Mouse (Mus musculus): ENCODE results near the gene Grb14. TPM values are rescaled to one million over a fixed set of nuclear protein-coding genes. Genes with fewer than 3 reads are reported as not detected.

The Grb14 gene
- polyA plus RNA-seq, 1 experiment: 16.2 TPM

DNA sequence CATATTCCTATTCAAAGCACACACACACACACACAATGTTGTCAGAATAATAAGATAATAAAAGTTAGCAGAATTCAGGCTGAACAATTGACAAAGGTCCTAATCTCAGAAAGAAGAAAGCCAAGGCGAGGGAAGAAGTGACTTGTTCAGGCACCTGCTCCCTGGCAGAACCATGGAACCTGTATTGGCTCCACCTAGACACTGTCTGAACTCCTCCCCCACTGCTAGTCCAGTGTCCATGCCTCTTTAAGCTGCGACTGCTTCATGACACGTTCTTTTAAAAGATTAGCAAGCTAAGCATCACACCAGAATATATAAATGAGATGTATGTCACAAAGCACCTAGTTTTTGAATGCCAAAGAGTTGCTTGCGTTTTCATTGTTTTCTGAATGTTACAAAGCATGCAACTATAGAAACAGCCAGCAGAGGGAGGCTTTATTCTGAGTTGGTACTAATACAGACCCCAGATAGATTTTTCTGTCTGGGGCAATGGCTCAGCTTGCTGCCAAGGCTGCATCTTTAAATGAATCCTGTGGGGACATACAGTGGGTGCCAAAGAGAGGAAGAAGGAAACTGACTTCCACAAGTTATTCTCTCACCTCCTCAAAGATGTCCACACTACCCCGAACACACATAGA, 59.4 kb downstream of the Grb14 start:
- no peaks in the 10 kb centered on the region for H3K36me3 ChIP-seq (ENCODE audit: control insufficient read depth, insufficient read depth, low read length)
- no peaks in the 10 kb centered on the region for H3K4me1 ChIP-seq (ENCODE audit: control insufficient read depth, insufficient read depth, low read length)
- no peaks in the 10 kb centered on the region for H3K27me3 ChIP-seq (replicated peaks; ENCODE audit: control insufficient read depth, insufficient read depth, low read length)
- DNase-seq: peak; percentile 56
- TF ChIP-seq CTCF (conservative IDR thresholded peaks at IDR 0.05; ENCODE audit: insufficient read depth, insufficient read length, low read depth, low read length) (peak; percentile 24; the same call in 1 of the 2 replicates), POLR2A (IDR thresholded peaks at IDR 0.05; ENCODE audit: low read depth, low read length) (no peak)
- WGBS: 25% methylated on average over 5 of the region's 5 CpGs
- H3K27ac ChIP-seq (ENCODE audit: insufficient read depth, low read depth, low read length): no peak overlapping the region
- H3K4me3 ChIP-seq (ENCODE audit: insufficient read depth, low read depth, low read length): no peak overlapping the region

DNA sequence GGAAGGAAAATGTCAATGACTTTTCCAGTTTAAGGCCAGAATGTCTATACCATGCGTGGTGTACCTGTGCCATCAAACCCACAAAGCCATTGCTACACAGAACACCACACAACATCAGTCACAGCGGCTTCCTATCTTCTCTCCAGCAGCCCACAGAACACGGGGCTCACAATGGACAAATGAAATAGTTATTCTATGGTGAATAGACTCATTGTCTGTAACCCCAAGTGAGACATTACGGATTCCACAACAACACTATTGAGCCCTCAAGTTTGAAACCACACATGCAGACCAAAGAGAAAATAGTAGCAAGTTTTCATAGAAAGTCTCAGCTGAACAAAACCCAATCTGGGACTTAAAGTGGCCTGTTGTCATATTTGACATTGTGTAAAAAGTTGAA, 62.6 kb downstream of the Grb14 start:
- no peak for DNase-seq
- WGBS: 93% methylated on average over 4 of the region's 4 CpGs
- H3K27me3 ChIP-seq (replicated peaks; ENCODE audit: control insufficient read depth, insufficient read depth, low read length): no peaks in the 10 kb centered on the region

DNA sequence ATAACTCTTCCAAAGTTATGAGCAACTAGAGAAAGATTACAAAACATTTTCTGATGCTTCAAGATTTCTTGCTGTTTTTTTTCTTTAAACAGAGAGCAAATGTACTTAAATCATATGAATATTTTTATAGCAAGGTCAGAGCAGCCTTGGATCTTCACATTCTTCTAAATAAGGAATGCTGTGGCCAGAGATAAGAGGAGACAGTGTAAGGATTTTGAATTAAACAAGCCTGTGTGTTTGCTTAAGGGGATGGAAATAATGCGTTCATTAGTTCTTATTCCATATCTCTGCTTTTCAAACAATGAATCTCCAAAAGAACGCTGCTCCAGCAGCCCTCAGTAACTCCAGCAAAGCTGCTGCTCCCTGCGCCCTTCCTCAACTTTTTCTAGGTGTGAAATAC, 63.4 kb downstream of the Grb14 start:
- no peaks in the 10 kb centered on the region for H3K36me3 ChIP-seq (ENCODE audit: control insufficient read depth, insufficient read depth, low read length)
- no peak overlapping the region for H3K27ac ChIP-seq (ENCODE audit: insufficient read depth, low read depth, low read length)
- H3K4me1 ChIP-seq (ENCODE audit: control insufficient read depth, insufficient read depth, low read length): no peaks in the 10 kb centered on the region
- no peaks in the 10 kb centered on the region for H3K27me3 ChIP-seq (replicated peaks; ENCODE audit: control insufficient read depth, insufficient read depth, low read length)
- WGBS: 77% methylated on average over 3 of the region's 3 CpGs
- TF ChIP-seq CTCF (conservative IDR thresholded peaks at IDR 0.05; ENCODE audit: insufficient read depth, insufficient read length, low read depth, low read length) (no peak), POLR2A (IDR thresholded peaks at IDR 0.05; ENCODE audit: low read depth, low read length) (no peak)
- H3K4me3 ChIP-seq (ENCODE audit: insufficient read depth, low read depth, low read length): no peak overlapping the region
- DNase-seq: no peak

More for the DNA sequence above, 62.6 kb downstream of the Grb14 start:
- H3K4me1 ChIP-seq (ENCODE audit: control insufficient read depth, insufficient read depth, low read length): no peaks in the 10 kb centered on the region
- no peaks in the 10 kb centered on the region for H3K36me3 ChIP-seq (ENCODE audit: control insufficient read depth, insufficient read depth, low read length)
- TF ChIP-seq POLR2A (IDR thresholded peaks at IDR 0.05; ENCODE audit: low read depth, low read length): no peak
- TF ChIP-seq CTCF (conservative IDR thresholded peaks at IDR 0.05; ENCODE audit: insufficient read depth, insufficient read length, low read depth, low read length): no peak
- H3K4me3 ChIP-seq (ENCODE audit: insufficient read depth, low read depth, low read length): no peak overlapping the region
- H3K27ac ChIP-seq (ENCODE audit: insufficient read depth, low read depth, low read length): no peak overlapping the region

DNA sequence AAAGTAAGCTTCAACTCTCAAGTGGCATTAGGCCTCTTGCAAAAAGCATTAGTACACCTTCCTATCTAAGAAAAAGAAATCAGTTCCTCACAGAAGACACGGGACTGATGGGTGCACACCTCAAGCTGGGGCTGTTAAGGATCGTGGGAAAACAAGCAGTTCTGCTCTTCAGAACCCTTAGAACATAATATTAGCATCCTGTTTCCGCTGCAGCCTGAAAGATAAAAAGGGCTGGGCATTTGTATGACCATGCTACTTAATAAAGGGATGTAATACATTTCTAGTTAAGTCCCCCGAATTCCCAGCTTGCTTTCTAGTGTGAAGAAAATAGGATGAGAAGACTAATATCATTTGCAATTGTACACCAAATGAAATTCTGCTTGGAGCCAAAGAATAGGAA, 65.1 kb downstream of the Grb14 start:
- no peak for DNase-seq
- Histone ChIP-seq H3K4me3 (ENCODE audit: insufficient read depth, low read depth, low read length) (no peak overlapping the region), H3K36me3 (ENCODE audit: control insufficient read depth, insufficient read depth, low read length) (no peaks in the 10 kb centered on the region), H3K4me1 (ENCODE audit: control insufficient read depth, insufficient read depth, low read length) (no peaks in the 10 kb centered on the region), H3K27me3 (replicated peaks; ENCODE audit: control insufficient read depth, insufficient read depth, low read length) (no peaks in the 10 kb centered on the region), H3K27ac (ENCODE audit: insufficient read depth, low read depth, low read length) (no peak overlapping the region)
- TF ChIP-seq POLR2A (IDR thresholded peaks at IDR 0.05; ENCODE audit: low read depth, low read length): no peak
- no peak for TF ChIP-seq CTCF (conservative IDR thresholded peaks at IDR 0.05; ENCODE audit: insufficient read depth, insufficient read length, low read depth, low read length)
- 66% methylated on average over 4 of the region's 4 CpGs for WGBS

DNA sequence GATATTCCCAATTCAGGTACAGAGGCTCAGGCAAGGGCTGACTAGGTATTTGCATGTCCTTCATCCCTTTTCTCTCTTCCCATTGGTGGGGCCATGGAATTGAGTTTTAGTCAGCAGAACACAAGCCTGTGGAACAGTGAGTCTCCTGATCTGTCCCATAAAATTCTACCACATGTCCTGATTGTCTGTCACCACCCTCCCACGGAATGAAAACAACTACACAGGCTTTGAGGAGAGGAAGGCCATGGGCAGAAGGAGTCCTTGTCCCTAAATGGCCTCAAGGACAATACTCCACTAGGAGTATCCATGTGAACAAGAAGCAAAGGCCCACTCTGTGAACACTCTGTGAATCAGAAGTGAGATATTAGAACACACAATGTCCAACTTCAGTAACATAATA, 69.3 kb downstream of the Grb14 start:
- no peak overlapping the region for H3K4me3 ChIP-seq (ENCODE audit: insufficient read depth, low read depth, low read length)
- 39% methylated on average over 1 of the region's 1 CpGs for WGBS
- no peaks in the 10 kb centered on the region for H3K4me1 ChIP-seq (ENCODE audit: control insufficient read depth, insufficient read depth, low read length)
- TF ChIP-seq CTCF (conservative IDR thresholded peaks at IDR 0.05; ENCODE audit: insufficient read depth, insufficient read length, low read depth, low read length): no peak
- TF ChIP-seq POLR2A (IDR thresholded peaks at IDR 0.05; ENCODE audit: low read depth, low read length): no peak
- no peaks in the 10 kb centered on the region; the same call in 1 of the 2 replicates for H3K36me3 ChIP-seq (ENCODE audit: control insufficient read depth, insufficient read depth, low read length)
- H3K27me3 ChIP-seq (replicated peaks; ENCODE audit: control insufficient read depth, insufficient read depth, low read length): no peaks in the 10 kb centered on the region
- H3K27ac ChIP-seq (ENCODE audit: insufficient read depth, low read depth, low read length): no peak overlapping the region
- DNase-seq: no peak

DNA sequence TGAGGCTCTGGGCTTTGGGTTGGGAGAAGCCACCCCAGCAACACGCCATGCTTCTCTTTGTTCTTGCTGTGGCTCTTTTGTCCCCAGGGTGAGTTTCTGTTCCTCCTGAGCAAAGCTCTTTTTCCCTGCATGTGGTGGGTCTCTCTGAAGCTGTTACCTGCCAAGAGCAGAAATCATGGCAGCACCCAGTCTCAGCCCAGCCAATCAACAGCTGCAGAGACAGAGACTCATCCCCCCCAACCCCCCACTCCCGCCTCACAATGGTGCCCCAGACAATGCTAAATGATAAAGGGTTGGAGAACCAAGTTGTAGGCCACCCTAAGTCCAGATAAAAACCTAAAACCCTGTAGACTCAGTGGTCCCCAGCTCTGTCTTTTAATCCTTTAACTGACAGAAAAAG, 75.6 kb downstream of the Grb14 start:
- Histone ChIP-seq H3K27ac (ENCODE audit: insufficient read depth, low read depth, low read length) (no peak overlapping the region), H3K4me3 (ENCODE audit: insufficient read depth, low read depth, low read length) (no peak overlapping the region), H3K27me3 (replicated peaks; ENCODE audit: control insufficient read depth, insufficient read depth, low read length) (no peaks in the 10 kb centered on the region), H3K4me1 (ENCODE audit: control insufficient read depth, insufficient read depth, low read length) (no peaks in the 10 kb centered on the region; the same call in 1 of the 2 replicates), H3K36me3 (ENCODE audit: control insufficient read depth, insufficient read depth, low read length) (no peaks in the 10 kb centered on the region; the same call in 1 of the 2 replicates)
- TF ChIP-seq POLR2A (IDR thresholded peaks at IDR 0.05; ENCODE audit: low read depth, low read length) (no peak), CTCF (conservative IDR thresholded peaks at IDR 0.05; ENCODE audit: insufficient read depth, insufficient read length, low read depth, low read length) (no peak)
- no peak for DNase-seq
- 72% methylated on average over 2 of the region's 2 CpGs for WGBS

DNA sequence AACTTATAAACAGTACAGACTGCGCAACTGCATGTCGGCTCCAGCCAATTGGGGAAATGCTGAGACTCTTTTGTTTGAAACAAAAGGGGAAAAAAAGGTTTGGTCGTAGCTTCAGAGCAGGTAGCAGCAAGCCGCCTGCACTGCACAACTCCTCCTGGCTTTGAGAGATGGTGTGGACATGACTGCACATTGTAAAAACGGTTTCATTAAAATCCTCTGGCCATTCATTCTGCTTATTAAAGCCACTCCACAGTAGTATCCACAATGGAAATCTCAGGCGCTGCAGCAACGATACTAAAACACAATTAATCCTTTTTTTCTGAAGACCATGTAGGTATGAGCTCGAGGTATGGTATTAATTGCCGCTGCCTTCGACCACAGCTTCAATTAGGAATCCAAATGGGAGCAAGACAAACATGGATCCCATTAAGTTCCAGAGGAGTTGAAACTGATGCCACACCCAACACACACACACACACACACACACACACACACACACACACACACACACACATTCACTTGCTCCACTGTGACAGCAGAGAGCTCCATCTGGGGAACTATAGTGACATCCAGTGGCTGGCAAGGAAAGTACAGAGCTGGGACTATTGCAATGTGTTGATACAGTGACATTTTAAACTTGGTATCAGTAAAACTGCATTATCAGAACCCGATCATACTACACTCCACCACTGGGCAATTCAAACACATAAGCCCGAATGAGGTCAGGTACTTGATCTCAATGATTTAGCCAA, 76.2 kb downstream of the Grb14 start:
- peak; percentile 47 for DNase-seq
- WGBS: 81% methylated on average over 12 of the region's 12 CpGs
- Histone ChIP-seq H3K27me3 (replicated peaks; ENCODE audit: control insufficient read depth, insufficient read depth, low read length) (no peaks in the 10 kb centered on the region), H3K36me3 (ENCODE audit: control insufficient read depth, insufficient read depth, low read length) (no peaks in the 10 kb centered on the region; the same call in 1 of the 2 replicates), H3K4me1 (ENCODE audit: control insufficient read depth, insufficient read depth, low read length) (no peaks in the 10 kb centered on the region; the same call in 1 of the 2 replicates), H3K4me3 (ENCODE audit: insufficient read depth, low read depth, low read length) (no peak overlapping the region), H3K27ac (ENCODE audit: insufficient read depth, low read depth, low read length) (no peak overlapping the region)
- TF ChIP-seq CTCF (conservative IDR thresholded peaks at IDR 0.05; ENCODE audit: insufficient read depth, insufficient read length, low read depth, low read length) (peak; percentile 57), POLR2A (IDR thresholded peaks at IDR 0.05; ENCODE audit: low read depth, low read length) (no peak)
